Mouse (Mus musculus): ENCODE measurements around the gene Gskip. TPM values are rescaled to one million over a fixed set of nuclear protein-coding genes. Genes with fewer than 3 reads are reported as not detected.

Gene Gskip
- polyA plus RNA-seq, 1 experiment from 2014 or later = 38.3 TPM

DNA sequence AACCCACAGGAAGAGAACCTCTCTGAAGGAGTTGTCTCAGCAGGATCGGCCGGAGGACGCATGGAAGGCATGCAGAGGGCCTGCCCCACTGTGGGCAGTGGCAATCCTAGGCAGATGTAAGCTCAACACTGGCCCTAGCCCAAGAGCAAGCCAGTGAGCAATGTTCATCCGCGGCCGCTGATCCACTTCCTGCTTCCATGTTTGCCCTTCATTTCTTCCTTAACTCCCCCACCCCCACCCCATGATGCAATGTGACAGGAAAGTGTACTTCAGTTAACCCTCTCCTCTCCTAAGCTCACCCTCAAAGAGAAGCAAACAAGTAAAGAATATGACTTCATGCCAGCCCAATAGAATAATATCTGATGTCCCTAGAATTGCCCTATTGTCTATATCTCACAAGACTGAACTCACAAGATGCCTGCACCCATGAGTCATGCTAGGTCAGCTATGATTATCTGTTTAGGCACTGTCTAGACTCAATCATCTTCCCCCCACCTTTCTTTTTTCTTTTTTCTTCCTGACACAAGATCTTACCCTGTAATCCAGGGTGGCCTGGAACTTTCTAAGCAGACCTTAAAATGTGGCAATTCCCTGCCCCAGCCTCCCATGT lies 46.3 kb downstream of the Gskip start:
- DNase-seq (ENCODE audit: low spot score) (no peak), ATAC-seq (ENCODE audit: low FRiP score) (no peak)
- Histone ChIP-seq H3K4me1 (replicated peaks; ENCODE audit: control insufficient read depth, insufficient read depth, low read length) (no peaks in the 10 kb centered on the region), H3K9ac (ENCODE audit: low read depth, low read length) (no peak overlapping the region), H3K27ac (ENCODE audit: low read depth, low read length) (no peak overlapping the region), H3K9me3 (ENCODE audit: control insufficient read depth, low read length) (no peaks in the 10 kb centered on the region), H3K4me2 (replicated peaks; ENCODE audit: low read depth, low read length) (no peak overlapping the region), H3K4me3 (ENCODE audit: low read depth, low read length) (no peak overlapping the region), H3K27me3 (ENCODE audit: control insufficient read depth, insufficient read depth, low read length) (no peaks in the 10 kb centered on the region), H3K36me3 (ENCODE audit: control insufficient read depth, insufficient read depth, low read length) (no peaks in the 10 kb centered on the region)
- WGBS = 84% methylated on average over 6 of the region's 6 CpGs

DNA sequence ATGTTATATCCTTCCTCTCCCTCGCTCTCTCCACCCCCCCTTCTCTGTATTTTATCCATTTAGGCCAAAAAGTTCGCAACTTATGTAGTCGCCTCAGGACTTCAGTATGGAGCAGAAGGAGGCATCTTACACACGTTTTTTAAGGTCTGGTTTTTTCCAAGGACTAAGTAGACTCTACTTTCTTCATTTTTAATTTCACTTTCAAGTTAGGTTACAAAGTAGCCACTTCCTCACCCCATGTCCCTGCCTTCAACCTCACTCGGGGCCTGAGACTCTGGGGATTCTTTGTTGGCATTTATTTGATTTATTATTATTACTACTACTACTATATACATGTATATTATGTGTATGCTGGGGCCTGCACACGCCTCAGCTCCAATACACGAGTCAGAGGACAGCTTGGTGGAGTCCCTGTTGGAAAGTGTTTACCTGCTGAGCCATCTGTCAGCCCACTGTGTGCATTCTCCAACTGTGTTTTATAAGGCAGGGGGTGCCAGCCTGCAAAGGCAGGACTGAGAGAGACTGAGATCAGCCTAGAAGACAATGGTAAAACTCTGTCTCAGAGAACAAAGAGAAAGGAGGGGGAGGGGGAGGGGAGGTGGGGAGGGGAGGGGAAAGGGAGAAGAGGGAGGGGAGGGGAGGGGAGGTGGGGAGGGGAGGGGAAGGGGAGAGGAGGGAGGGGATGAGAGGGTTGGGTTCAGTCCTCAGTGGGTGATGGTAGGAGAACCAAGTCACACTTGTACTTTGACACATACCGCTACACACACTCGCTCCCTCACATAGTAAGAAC lies 48.9 kb downstream of the Gskip start:
- Histone ChIP-seq H3K9ac (ENCODE audit: low read depth, low read length) (no peak overlapping the region), H3K27ac (ENCODE audit: low read depth, low read length) (no peak overlapping the region), H3K27me3 (ENCODE audit: control insufficient read depth, insufficient read depth, low read length) (no peaks in the 10 kb centered on the region), H3K4me1 (replicated peaks; ENCODE audit: control insufficient read depth, insufficient read depth, low read length) (no peaks in the 10 kb centered on the region), H3K36me3 (ENCODE audit: control insufficient read depth, insufficient read depth, low read length) (no peaks in the 10 kb centered on the region), H3K4me2 (replicated peaks; ENCODE audit: low read depth, low read length) (no peak overlapping the region), H3K4me3 (ENCODE audit: low read depth, low read length) (no peak overlapping the region), H3K9me3 (ENCODE audit: control insufficient read depth, low read length) (no peaks in the 10 kb centered on the region)
- WGBS = 74% methylated on average over 9 of the region's 9 CpGs
- DNase-seq (ENCODE audit: low spot score) (no peak), ATAC-seq (ENCODE audit: low FRiP score) (no peak)

- H3K4me1 ChIP-seq (replicated peaks; ENCODE audit: control insufficient read depth, insufficient read depth, low read length) = no peaks in the 10 kb centered on the region
- no peak overlapping the region for H3K9ac ChIP-seq (ENCODE audit: low read depth, low read length)
- no peak overlapping the region for H3K4me2 ChIP-seq (replicated peaks; ENCODE audit: low read depth, low read length)
- H3K27me3 ChIP-seq (ENCODE audit: control insufficient read depth, insufficient read depth, low read length) = no peaks in the 10 kb centered on the region
- no peak overlapping the region for H3K27ac ChIP-seq (ENCODE audit: low read depth, low read length)
- DNase-seq (ENCODE audit: low spot score) = no peak
- no peaks in the 10 kb centered on the region for H3K9me3 ChIP-seq (ENCODE audit: control insufficient read depth, low read length)
- ATAC-seq (ENCODE audit: low FRiP score) = no peak
- no peaks in the 10 kb centered on the region for H3K36me3 ChIP-seq (ENCODE audit: control insufficient read depth, insufficient read depth, low read length)
- H3K4me3 ChIP-seq (ENCODE audit: low read depth, low read length) = no peak overlapping the region
- 77% methylated on average over 7 of the region's 7 CpGs for WGBS
Measured at GRCm38 (mm10) chr12:105735226-105735888, 50.7 kb downstream of the Gskip start.

- Histone ChIP-seq H3K4me3 (ENCODE audit: low read depth, low read length) (no peak overlapping the region), H3K36me3 (ENCODE audit: control insufficient read depth, insufficient read depth, low read length) (no peaks in the 10 kb centered on the region), H3K27ac (ENCODE audit: low read depth, low read length) (no peak overlapping the region)
Measured at GRCm38 (mm10) chr12:105735889-105736251, 51.2 kb downstream of the Gskip start.

DNA sequence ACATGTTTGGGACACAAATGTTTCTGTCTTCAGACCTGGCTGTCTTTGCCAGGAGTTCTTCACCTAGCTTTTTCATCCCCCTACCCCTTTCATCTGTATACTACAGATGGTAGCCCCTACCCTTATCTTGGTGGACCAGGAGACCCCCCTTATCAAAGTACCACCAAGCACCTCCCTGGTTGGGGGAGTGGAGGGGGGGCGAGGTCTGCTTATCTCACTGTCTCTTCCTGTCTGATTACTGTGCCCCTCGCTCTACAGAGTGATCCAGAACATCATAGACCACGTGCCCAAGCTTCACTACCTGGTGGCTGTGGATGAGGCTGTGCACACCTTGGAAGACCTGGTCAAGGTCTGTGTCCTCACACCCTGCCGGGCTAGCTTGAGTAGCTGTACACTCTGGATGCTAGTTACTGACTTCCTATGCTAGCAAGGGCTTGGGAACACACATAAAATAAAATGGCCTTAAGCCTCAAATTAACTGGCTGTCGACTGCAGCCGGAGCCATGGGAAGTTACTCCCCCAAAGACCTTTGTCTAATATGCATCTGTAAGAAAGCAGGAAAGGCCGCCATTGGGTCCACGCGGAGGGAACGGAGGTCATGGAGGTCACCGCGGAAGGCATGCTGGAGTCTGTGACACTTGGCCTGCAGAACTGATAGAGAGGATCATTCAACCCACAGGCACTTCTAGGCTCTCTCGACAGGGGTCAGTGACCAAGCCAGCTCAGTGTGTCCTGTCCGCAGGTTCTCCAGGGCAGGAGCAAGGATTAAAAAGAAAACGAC lies 53.9 kb downstream of the Gskip start:
- Histone ChIP-seq H3K9ac (ENCODE audit: low read depth, low read length) (no peak overlapping the region), H3K4me1 (replicated peaks; ENCODE audit: control insufficient read depth, insufficient read depth, low read length) (no peaks in the 10 kb centered on the region), H3K27ac (ENCODE audit: low read depth, low read length) (no peak overlapping the region), H3K27me3 (ENCODE audit: control insufficient read depth, insufficient read depth, low read length) (no peaks in the 10 kb centered on the region), H3K9me3 (ENCODE audit: control insufficient read depth, low read length) (no peaks in the 10 kb centered on the region), H3K4me2 (replicated peaks; ENCODE audit: low read depth, low read length) (no peak overlapping the region), H3K36me3 (ENCODE audit: control insufficient read depth, insufficient read depth, low read length) (no peaks in the 10 kb centered on the region), H3K4me3 (ENCODE audit: low read depth, low read length) (no peak overlapping the region)
- ATAC-seq (ENCODE audit: low FRiP score) = no peak
- 73% methylated on average over 15 of the region's 15 CpGs for WGBS
- no peak for DNase-seq (ENCODE audit: low spot score)

More at GRCm38 (mm10) chr12:105735889-105736251, 51.2 kb downstream of the Gskip start:
- ATAC-seq (ENCODE audit: low FRiP score) (no peak), DNase-seq (ENCODE audit: low spot score) (no peak)
- Histone ChIP-seq H3K4me1 (replicated peaks; ENCODE audit: control insufficient read depth, insufficient read depth, low read length) (no peaks in the 10 kb centered on the region), H3K27me3 (ENCODE audit: control insufficient read depth, insufficient read depth, low read length) (no peaks in the 10 kb centered on the region), H3K4me2 (replicated peaks; ENCODE audit: low read depth, low read length) (no peak overlapping the region), H3K9ac (ENCODE audit: low read depth, low read length) (no peak overlapping the region), H3K9me3 (ENCODE audit: control insufficient read depth, low read length) (no peaks in the 10 kb centered on the region)
- 88% methylated on average over 6 of the region's 6 CpGs for WGBS

GRCm38 (mm10) chr12:105739656-105740055 lies 55.0 kb downstream of the Gskip start:
- Histone ChIP-seq H3K4me1 (replicated peaks; ENCODE audit: control insufficient read depth, insufficient read depth, low read length) (no peaks in the 10 kb centered on the region), H3K4me2 (replicated peaks; ENCODE audit: low read depth, low read length) (no peak overlapping the region), H3K4me3 (ENCODE audit: low read depth, low read length) (no peak overlapping the region), H3K27me3 (ENCODE audit: control insufficient read depth, insufficient read depth, low read length) (no peaks in the 10 kb centered on the region), H3K36me3 (ENCODE audit: control insufficient read depth, insufficient read depth, low read length) (no peaks in the 10 kb centered on the region), H3K27ac (ENCODE audit: low read depth, low read length) (no peak overlapping the region), H3K9ac (ENCODE audit: low read depth, low read length) (no peak overlapping the region), H3K9me3 (ENCODE audit: control insufficient read depth, low read length) (no peaks in the 10 kb centered on the region)
- ATAC-seq (ENCODE audit: low FRiP score) (no peak), DNase-seq (ENCODE audit: low spot score) (no peak)
- 94% methylated on average over 8 of the region's 8 CpGs for WGBS

DNA sequence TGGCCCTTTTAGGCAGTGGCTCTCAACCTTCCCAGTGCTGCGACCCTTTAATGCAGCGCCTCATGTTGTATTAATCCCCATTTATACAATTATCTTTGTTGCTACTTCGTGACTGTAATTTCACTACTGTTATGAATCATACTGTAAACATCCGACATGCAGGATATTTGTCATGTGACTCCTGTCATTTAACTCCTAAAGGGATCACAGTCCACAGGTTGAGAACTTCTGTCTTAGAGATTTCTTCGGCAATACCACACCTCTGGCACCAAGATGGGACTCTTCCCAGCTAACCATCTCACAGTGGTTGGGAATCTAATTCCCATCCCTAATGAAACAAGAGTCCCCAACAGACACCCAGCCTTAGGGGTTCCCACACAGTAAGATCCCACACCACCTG lies 63.5 kb downstream of the Gskip start:
- H3K4me3 ChIP-seq (ENCODE audit: low read depth, low read length) = no peak overlapping the region
- WGBS = 94% methylated on average over 5 of the region's 5 CpGs
- H3K4me2 ChIP-seq (replicated peaks; ENCODE audit: low read depth, low read length) = no peak overlapping the region
- no peaks in the 10 kb centered on the region for H3K4me1 ChIP-seq (replicated peaks; ENCODE audit: control insufficient read depth, insufficient read depth, low read length)
- DNase-seq (ENCODE audit: low spot score) (no peak), ATAC-seq (ENCODE audit: low FRiP score) (no peak)
- H3K9me3 ChIP-seq (ENCODE audit: control insufficient read depth, low read length) = no peaks in the 10 kb centered on the region
- no peaks in the 10 kb centered on the region for H3K27me3 ChIP-seq (ENCODE audit: control insufficient read depth, insufficient read depth, low read length)
- no peak overlapping the region for H3K27ac ChIP-seq (ENCODE audit: low read depth, low read length)
- no peaks in the 10 kb centered on the region for H3K36me3 ChIP-seq (ENCODE audit: control insufficient read depth, insufficient read depth, low read length)
- H3K9ac ChIP-seq (ENCODE audit: low read depth, low read length) = no peak overlapping the region

Measured in hindbrain, embryonic 11.5 days (tissue).